Mouse (Mus musculus) erythroblast, adult 5-6 weeks (primary cell): ENCODE results near the gene Ppp1r35. TPM values are rescaled to one million over a fixed set of nuclear protein-coding genes. Genes with fewer than 3 reads are reported as not detected.
A peak's percentile ranks its signal among the peaks of the same experiment; 100 is the strongest.

Experiments
- ATAC-seq: replicated peaks from 2 replicates; pipeline ENCODE4 v1.8.0; 2016; ENCODE audit warnings: moderate number of reproducible peaks, mild to moderate bottlenecking, moderate TSS enrichment, inconsistent platforms; ENCODE audit not compliant: poor library complexity, low FRiP score, severe bottlenecking
- total RNA-seq, 2 experiments: library from RNA; stranded (forward) in 1 of 2; stranded (reverse) in 1 of 2; fragments of 150-400 nt in 1 of 2; fragments of 200-764, 138-1000 nt in 1 of 2; gene quantifications; 2 replicates each; pipeline versions ENCODE4 v1.2.3 to v1.2.4; 2015 to 2017; ENCODE audit warnings: low replicate concordance in 2 of 2

Ppp1r35 gene
- total RNA-seq, 2 experiments from 2014 or later = 12.0 to 24.2 TPM

GRCm38 (mm10) chr5:137779053-137779933, 644 bp downstream of the Ppp1r35 start:
- ATAC-seq = peak; percentile 36

GRCm38 (mm10) chr5:137781661-137782060, 3.0 kb downstream of the Ppp1r35 start:
- ATAC-seq = no peak

GRCm38 (mm10) chr5:137782776-137783522, 4.3 kb downstream of the Ppp1r35 start:
- ATAC-seq = no peak

GRCm38 (mm10) chr5:137783901-137784540, 5.4 kb downstream of the Ppp1r35 start:
- no peak for ATAC-seq

- ATAC-seq = no peak
Observed at GRCm38 (mm10) chr5:137784546-137784945, 5.9 kb downstream of the Ppp1r35 start.

- ATAC-seq = peak; percentile 19
Observed at GRCm38 (mm10) chr5:137785164-137786031, 6.7 kb downstream of the Ppp1r35 start.

GRCm38 (mm10) chr5:137786109-137786942, 7.7 kb downstream of the Ppp1r35 start:
- peak; percentile 77 for ATAC-seq

- ATAC-seq = peak; percentile 63
Observed at GRCm38 (mm10) chr5:137787151-137787928, 8.7 kb downstream of the Ppp1r35 start, which contains the start of the genes Mepce and Zcwpw1. Gene Mepce (minus strand): TSS chr5:137787655. Gene Zcwpw1 (plus strand): TSS chr5:137787798.

- no peak for ATAC-seq
Observed at GRCm38 (mm10) chr5:137788171-137788570, 9.5 kb downstream of the Ppp1r35 start.

GRCm38 (mm10) chr5:137788946-137789531, 10.4 kb downstream of the Ppp1r35 start:
- no peak for ATAC-seq

GRCm38 (mm10) chr5:137791553-137791952, 12.9 kb downstream of the Ppp1r35 start:
- ATAC-seq = no peak

GRCm38 (mm10) chr5:137796606-137797005, 18.0 kb downstream of the Ppp1r35 start:
- ATAC-seq = no peak

- ATAC-seq = no peak
Observed at GRCm38 (mm10) chr5:137800917-137801316, 22.3 kb downstream of the Ppp1r35 start.

GRCm38 (mm10) chr5:137806158-137806557, 27.5 kb downstream of the Ppp1r35 start:
- no peak for ATAC-seq

- no peak for ATAC-seq
Observed at GRCm38 (mm10) chr5:137808316-137808715, 29.7 kb downstream of the Ppp1r35 start.

- no peak for ATAC-seq
Observed at GRCm38 (mm10) chr5:137817466-137818222, 39.0 kb downstream of the Ppp1r35 start.

GRCm38 (mm10) chr5:137822126-137822525, 43.5 kb downstream of the Ppp1r35 start:
- no peak for ATAC-seq
